Mouse (Mus musculus) stomach, postnatal 0 days (tissue): ENCODE measurements around the gene Tmem63a. TPM values are rescaled to one million over a fixed set of nuclear protein-coding genes. Genes with fewer than 3 reads are reported as not detected.

Experiments used
- ATAC-seq: fragments of 200-750 bp; cut with Nextera tagmentation; 2 replicates; pipeline ENCODE4 v1.8.0; 2017; ENCODE audit not compliant: low FRiP score, low TSS enrichment
- DNase-seq: peaks from one replicate; pipeline ENCODE4 v3.0.0-alpha.2; 2016; ENCODE audit warnings: low spot score
- H3K27ac ChIP-seq: fragments of 300-500 bp; sonication (generic); replicated peaks from 2 replicates; pipeline ENCODE4 v1.5.1; 2014; ENCODE audit warnings: mild to moderate bottlenecking, control low read depth
- H3K27me3 ChIP-seq: fragments of 300-500 bp; sonication (generic); 2 replicates; pipeline ENCODE4 v1.6.1; 2014; ENCODE audit warnings: low read length; ENCODE audit not compliant: control insufficient read depth, insufficient read depth
- H3K36me3 ChIP-seq: fragments of 300-500 bp; sonication (generic); 2 replicates; pipeline ENCODE4 v1.6.1; 2014; ENCODE audit warnings: low read length, mixed read lengths; ENCODE audit not compliant: control insufficient read depth, insufficient read depth
- H3K4me1 ChIP-seq: fragments of 300-500 bp; sonication (generic); replicated peaks from 2 replicates; pipeline ENCODE4 v1.6.1; 2014; ENCODE audit warnings: antibody characterized with exemption; ENCODE audit not compliant: control insufficient read depth, insufficient read depth
- H3K4me2 ChIP-seq: fragments of 300-500 bp; sonication (generic); replicated peaks from 2 replicates; pipeline ENCODE4 v1.6.1; 2014; ENCODE audit warnings: low read depth, mild to moderate bottlenecking, control low read depth, moderate library complexity
- H3K4me3 ChIP-seq: fragments of 300-500 bp; sonication (generic); 2 replicates; pipeline ENCODE4 v1.5.1; 2014; ENCODE audit warnings: low read depth, low read length, control low read depth
- H3K9ac ChIP-seq: fragments of 300-500 bp; sonication (generic); 2 replicates; pipeline ENCODE4 v1.6.1; 2014; ENCODE audit warnings: mild to moderate bottlenecking, low read length, control low read depth, mixed read lengths
- H3K9me3 ChIP-seq: fragments of 300-500 bp; sonication (generic); 2 replicates; pipeline ENCODE4 v1.6.1; 2016; ENCODE audit warnings: low read length; ENCODE audit not compliant: control insufficient read depth
- CTCF ChIP-seq: IDR thresholded peaks from 2 replicates; pipeline ENCODE4 v1.5.1; 2016; ENCODE audit warnings: antibody characterized with exemption, low read depth, mild to moderate bottlenecking, moderate library complexity
- EP300 ChIP-seq: optimal IDR thresholded peaks from 2 replicates; pipeline ENCODE3; 2016; ENCODE audit warnings: antibody characterized with exemption
- WGBS: fragments of 180-500 bp; shearing (Covaris S2); extraction: QIAGEN DNeasy Blood & Tissue Kit; methylation state at CpG from one replicate; pipeline ENCODE4 v1.1.7; 2014; 5-methylcytosine and 5-hydroxymethylcytosine counted together
- polyA plus RNA-seq: library from polyadenylated mRNA; unstranded; fragments of >200 nt; fragmentation: Nextera tagmentation; extraction: Ambion mirVana; gene quantifications from 2 replicates; pipeline ENCODE4 v1.2.1, GENCODE M21; 2015

Gene Tmem63a
- polyA plus RNA-seq, 1 experiment from 2014 or later = 35.2 TPM

- Histone ChIP-seq H3K4me1 (0 out of 2 replicates have a peak, but pooled peaks cover 3% of the 10 kb centered on the region), H3K4me3 (peak overlapping the region; percentile 68), H3K9me3 (no peaks in the 10 kb centered on the region), H3K27me3 (no peaks in the 10 kb centered on the region), H3K36me3 (peaks cover 11% of the 10 kb centered on the region; the same call in 1 of the 2 replicates), H3K27ac (peak overlapping the region; percentile 86), H3K4me2 (peak overlapping the region; percentile 86), H3K9ac (peak overlapping the region; percentile 32; the same call in 1 of the 2 replicates)
- peak; percentile 33 for ATAC-seq
- TF ChIP-seq CTCF (0 out of 2 replicates have a peak, but pooled peaks have one; percentile 0), EP300 (no peak)
- WGBS = 20% methylated on average over 10 of the region's 10 CpGs
- no peak for DNase-seq
These were observed 38.5 kb upstream of the Tmem63a start for GRCm38 (mm10) chr1:180903666-180904038.

GRCm38 (mm10) chr1:180904039-180904814, 37.9 kb upstream of the Tmem63a start, which contains the start of gene Pycr2:
Pycr2 (plus strand) TSS chr1:180904293.
- Histone ChIP-seq H3K9me3 (no peaks in the 10 kb centered on the region), H3K9ac (peak within 1 kb of the TSS; percentile 78), H3K4me1 (0 out of 2 replicates have a peak, but pooled peaks cover 3% of the 10 kb centered on the region), H3K36me3 (peaks cover 11% of the 10 kb centered on the region; the same call in 1 of the 2 replicates), H3K27ac (peak within 1 kb of the TSS; percentile 86), H3K4me2 (peak within 1 kb of the TSS; percentile 86), H3K27me3 (no peaks in the 10 kb centered on the region), H3K4me3 (peak within 1 kb of the TSS; percentile 68)
- ATAC-seq (peak; percentile 96), DNase-seq (peak; percentile 96)
- WGBS = under 1% methylated on average over 52 of the region's 52 CpGs
- 0 out of 2 replicates have a peak, but pooled peaks have one; percentile 0 for TF ChIP-seq CTCF
- no peak for TF ChIP-seq EP300

- Histone ChIP-seq H3K36me3 (peaks cover 11% of the 10 kb centered on the region; the same call in 1 of the 2 replicates), H3K9ac (peak overlapping the region; percentile 78), H3K4me2 (peak overlapping the region; percentile 86), H3K9me3 (no peaks in the 10 kb centered on the region), H3K27me3 (no peaks in the 10 kb centered on the region), H3K27ac (peak overlapping the region; percentile 86), H3K4me1 (0 out of 2 replicates have a peak, but pooled peaks cover 3% of the 10 kb centered on the region), H3K4me3 (peak overlapping the region; percentile 68)
- TF ChIP-seq EP300 (no peak), CTCF (no peak)
- DNase-seq (no peak), ATAC-seq (no peak)
- 2% methylated on average over 5 of the region's 5 CpGs for WGBS
These were observed 37.4 kb upstream of the Tmem63a start for GRCm38 (mm10) chr1:180904815-180905080.

- 52% methylated on average over 6 of the region's 6 CpGs for WGBS
- Histone ChIP-seq H3K9me3 (no peaks in the 10 kb centered on the region), H3K36me3 (peaks cover 11% of the 10 kb centered on the region; the same call in 1 of the 2 replicates), H3K4me1 (0 out of 2 replicates have a peak, but pooled peaks cover 3% of the 10 kb centered on the region), H3K4me2 (peak overlapping the region; percentile 86), H3K4me3 (peak overlapping the region; percentile 68), H3K27me3 (no peaks in the 10 kb centered on the region), H3K9ac (peak overlapping the region; percentile 48; the same call in 1 of the 2 replicates), H3K27ac (no peak overlapping the region)
- ATAC-seq = no peak
- TF ChIP-seq CTCF = no peak
- TF ChIP-seq EP300 = no peak
- DNase-seq = no peak
These were observed 36.8 kb upstream of the Tmem63a start for GRCm38 (mm10) chr1:180905307-180905706.

- Histone ChIP-seq H3K4me3 (no peak overlapping the region), H3K36me3 (peaks cover 11% of the 10 kb centered on the region; the same call in 1 of the 2 replicates), H3K27me3 (no peaks in the 10 kb centered on the region), H3K27ac (no peak overlapping the region), H3K4me2 (no peak overlapping the region), H3K4me1 (0 out of 2 replicates have a peak, but pooled peaks cover 3% of the 10 kb centered on the region), H3K9me3 (no peaks in the 10 kb centered on the region), H3K9ac (0 out of 2 replicates have a peak overlapping the region, but pooled peaks have one; percentile 48)
- 92% methylated on average over 17 of the region's 17 CpGs for WGBS
- no peak for ATAC-seq
- TF ChIP-seq CTCF (no peak), EP300 (no peak)
- no peak for DNase-seq
These were observed 36.3 kb upstream of the Tmem63a start for GRCm38 (mm10) chr1:180905876-180906275.
